Mouse (Mus musculus): ENCODE results near the gene Mif.

The Mif gene

GRCm38 (mm10) chr10:75839092-75839491 is 20.9 kb downstream of the Mif start:
- in situ Hi-C loops (cut with MboI; ENCODE audit: low sequenced_read_pairs) = no loop called here

- in situ Hi-C loops (cut with MboI; ENCODE audit: low sequenced_read_pairs) = no loop called here
Observed at GRCm38 (mm10) chr10:75837248-75837759, 22.7 kb downstream of the Mif start, which contains the start of gene Gstt2. Gene Gstt2, minus strand, starts transcription at chr10:75837424.

- in situ Hi-C loops (cut with MboI; ENCODE audit: low sequenced_read_pairs) = no loop called here
Observed at GRCm38 (mm10) chr10:75835761-75836531, 24.1 kb downstream of the Mif start.

DNA sequence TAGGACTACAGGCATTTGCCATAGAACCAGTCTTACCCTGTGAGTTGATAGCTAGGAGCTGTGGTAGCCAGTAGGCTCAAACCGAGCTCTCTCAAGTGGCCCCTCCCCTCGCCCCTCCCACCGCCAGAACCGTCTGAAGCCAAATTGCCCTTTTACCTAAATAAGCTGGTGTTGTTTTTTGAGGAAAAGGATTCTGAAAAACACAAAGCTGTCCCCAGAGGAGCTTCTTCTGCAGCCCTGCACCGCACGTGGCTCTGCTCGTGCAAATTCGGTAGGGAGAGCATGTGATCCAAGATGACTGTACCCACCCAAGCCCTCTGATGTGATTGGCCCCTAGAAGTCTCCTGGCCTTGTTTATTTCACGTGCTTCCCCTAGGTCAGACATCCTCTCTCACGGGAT is 24.7 kb downstream of the Mif start:
- in situ Hi-C loops (cut with MboI; ENCODE audit: low sequenced_read_pairs) = no loop called here

GRCm38 (mm10) chr10:75834721-75835120 is 25.3 kb downstream of the Mif start:
- in situ Hi-C loops (cut with MboI; ENCODE audit: low sequenced_read_pairs) = no loop called here

DNA sequence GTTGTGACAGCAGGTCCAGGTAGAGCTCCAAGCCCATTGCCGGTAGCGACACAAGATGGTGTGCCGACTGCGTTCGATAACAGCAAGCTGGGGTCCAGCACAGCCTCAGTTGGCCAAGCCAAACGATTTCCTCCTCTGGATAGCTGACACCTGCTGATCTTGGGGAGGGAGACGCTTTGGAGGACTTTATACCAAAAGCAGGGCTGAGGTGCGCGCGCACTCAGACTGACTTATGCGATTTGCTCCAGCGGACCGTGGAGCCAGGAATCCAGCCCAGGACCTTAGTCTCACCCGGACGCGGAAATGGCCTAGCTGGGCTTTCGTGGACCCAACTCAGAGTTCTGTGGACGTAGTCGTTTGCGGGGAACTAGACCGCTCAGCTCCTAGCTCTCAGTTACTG is 25.8 kb downstream of the Mif start:
- in situ Hi-C loops (cut with MboI; ENCODE audit: low sequenced_read_pairs) = no loop called here

GRCm38 (mm10) chr10:75833456-75834080 is 26.5 kb downstream of the Mif start:
- in situ Hi-C loops (cut with MboI; ENCODE audit: low sequenced_read_pairs) = no loop called here

GRCm38 (mm10) chr10:75832272-75832895 is 27.7 kb downstream of the Mif start:
- in situ Hi-C loops (cut with MboI; ENCODE audit: low sequenced_read_pairs) = no loop called here

DNA sequence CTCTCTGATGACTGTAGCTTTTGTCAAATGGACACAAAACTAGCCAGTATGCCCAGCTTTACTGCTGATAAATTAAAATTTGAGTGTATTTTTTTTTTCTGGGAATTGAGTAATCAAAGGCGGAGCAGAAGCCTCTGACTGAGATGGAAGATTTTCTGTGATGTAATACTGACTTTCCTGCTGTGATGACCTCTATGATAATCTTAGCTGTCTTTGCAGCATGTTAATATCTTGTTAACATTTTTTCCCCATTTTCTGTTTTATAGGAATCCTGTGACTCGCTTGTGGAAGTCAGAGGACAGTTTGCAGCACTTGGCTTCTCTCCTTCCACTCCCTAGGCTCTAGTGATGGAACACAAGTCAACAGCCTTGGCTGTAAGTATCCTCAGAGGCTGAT is 29.8 kb downstream of the Mif start:
- in situ Hi-C loops (cut with MboI; ENCODE audit: low sequenced_read_pairs) = no loop called here

GRCm38 (mm10) chr10:75829529-75830274 is 30.3 kb downstream of the Mif start:
- in situ Hi-C loops (cut with MboI; ENCODE audit: low sequenced_read_pairs) = no loop called here

DNA sequence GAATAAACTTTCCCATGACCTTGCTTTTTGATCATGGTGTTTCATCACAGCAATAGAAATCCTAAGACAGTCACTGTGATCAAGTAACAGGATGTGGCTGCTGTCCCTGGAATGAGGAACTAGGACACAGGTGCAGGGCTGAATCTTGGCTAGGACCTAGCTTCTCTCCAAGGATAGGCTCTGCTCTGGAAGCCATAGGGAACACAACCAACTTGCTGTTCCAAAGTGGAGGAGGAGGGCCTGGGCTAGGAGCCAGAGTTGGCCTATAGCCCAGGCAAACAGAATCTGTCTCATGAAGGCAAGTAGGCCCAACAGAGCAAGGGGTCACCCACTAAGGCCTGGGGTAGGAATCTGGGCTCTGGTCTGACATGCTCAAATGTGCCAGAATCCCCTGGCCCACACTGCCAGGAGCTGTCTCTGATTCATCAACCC is 31.5 kb downstream of the Mif start:
- in situ Hi-C loops (cut with MboI; ENCODE audit: low sequenced_read_pairs) = no loop called here

DNA sequence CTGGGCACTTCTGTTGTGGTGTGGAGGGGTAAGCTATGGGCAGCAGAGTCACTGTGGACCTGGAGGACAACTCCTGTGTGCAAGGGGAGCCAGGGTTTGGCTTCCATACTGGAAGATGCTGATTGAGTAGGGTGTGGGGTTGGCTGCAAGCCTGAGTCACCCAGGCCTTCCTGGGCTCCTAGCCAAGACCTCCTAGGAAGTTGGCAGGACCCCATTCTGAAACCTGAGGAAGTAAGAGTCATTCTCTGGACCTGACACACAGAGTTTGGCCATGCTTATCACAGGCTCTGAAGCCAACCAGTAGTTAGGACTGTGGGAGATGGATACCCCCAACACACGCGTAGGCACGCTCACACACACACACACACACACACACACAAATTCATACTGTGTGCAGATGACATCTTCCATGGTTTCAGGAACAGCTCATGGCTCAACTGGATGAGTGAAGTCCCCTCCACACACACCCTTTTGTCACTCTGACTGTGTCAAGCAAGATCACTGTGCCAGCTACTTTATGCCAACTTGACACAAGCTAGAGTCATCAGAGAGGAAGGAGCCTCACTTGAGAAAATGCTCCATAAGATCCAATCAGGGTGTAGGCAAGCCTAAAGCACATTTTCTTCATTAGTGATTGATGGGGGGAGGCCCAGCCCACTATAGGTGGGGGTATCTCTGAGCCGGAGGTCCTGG is 32.2 kb downstream of the Mif start:
- in situ Hi-C loops (cut with MboI; ENCODE audit: low sequenced_read_pairs) = no loop called here

DNA sequence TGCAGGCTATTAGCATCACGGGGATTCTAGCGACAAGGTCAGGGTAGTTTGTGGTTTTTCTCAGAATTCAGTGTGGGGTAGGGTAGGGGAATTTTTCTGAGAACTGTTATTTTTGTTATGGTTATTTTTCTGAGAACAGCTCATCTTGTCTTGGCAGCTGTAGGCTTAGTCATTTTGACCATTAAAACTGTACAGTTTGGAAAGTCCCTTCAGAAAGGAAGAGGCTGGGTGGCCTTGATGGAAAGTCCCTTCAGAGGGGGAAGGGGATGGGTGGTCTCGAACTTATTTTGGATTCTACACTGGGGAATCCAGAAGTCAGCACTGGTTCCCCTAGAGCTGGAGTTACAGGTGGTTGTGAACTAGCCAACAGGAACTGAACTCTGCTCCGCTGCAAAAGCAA is 35.5 kb downstream of the Mif start:
- in situ Hi-C loops (cut with MboI; ENCODE audit: low sequenced_read_pairs) = loop anchor here (5.0 kb wide), 1 partner anchor 42 kb away; the partner anchor contains the start of genes Gm20441 and Gstt3

DNA sequence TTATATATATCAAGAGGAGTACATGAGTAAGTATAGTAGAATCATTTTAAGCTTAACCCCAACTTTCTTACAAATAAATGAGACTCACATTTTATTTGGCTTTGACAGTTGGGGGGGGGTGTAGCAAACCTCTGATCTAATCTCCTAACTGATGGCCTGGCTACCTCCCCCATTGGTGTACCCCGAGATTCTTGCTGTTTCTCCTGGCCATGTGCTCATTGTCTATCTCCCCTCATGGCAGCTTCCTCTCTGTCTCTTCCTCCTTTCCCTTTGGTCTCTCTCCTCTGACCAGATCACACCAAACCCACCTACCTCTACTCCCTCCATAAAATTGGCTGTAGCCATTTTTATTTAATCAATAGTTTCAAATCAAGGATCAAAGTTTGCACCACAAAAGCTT is 36.3 kb downstream of the Mif start:
- in situ Hi-C loops (cut with MboI; ENCODE audit: low sequenced_read_pairs) = loop anchor here (5.0 kb wide), 1 partner anchor 41 kb away; the partner anchor contains the start of genes Gm20441 and Gstt3

DNA sequence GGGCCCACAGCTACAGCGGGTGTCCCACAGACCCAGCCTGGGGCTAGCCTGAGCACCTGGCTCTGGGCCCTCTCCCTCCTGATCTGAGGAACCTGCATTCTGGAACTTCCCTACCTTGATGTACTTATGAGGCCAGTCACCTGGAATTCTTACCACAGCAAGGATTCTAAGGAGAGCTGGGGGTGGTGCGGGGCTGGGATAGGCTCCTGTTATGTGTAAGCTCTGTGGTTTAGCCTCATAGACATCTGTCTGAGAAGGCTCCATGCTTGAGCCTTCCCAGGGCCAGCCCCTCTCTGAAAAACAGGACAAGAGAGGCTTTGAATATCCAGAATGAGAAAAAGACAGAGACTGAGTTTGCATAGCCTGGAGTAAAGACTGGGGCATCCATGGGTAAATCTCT is 37.6 kb downstream of the Mif start, which contains the start of gene Gstt4:
Gene Gstt4 (minus strand): TSS at position 101 of the 400 bp plus-strand sequence.
- in situ Hi-C loops (cut with MboI; ENCODE audit: low sequenced_read_pairs) = loop anchor here (5.0 kb wide), 1 partner anchor 40 kb away; the partner anchor contains the start of genes Gm20441 and Gstt3

DNA sequence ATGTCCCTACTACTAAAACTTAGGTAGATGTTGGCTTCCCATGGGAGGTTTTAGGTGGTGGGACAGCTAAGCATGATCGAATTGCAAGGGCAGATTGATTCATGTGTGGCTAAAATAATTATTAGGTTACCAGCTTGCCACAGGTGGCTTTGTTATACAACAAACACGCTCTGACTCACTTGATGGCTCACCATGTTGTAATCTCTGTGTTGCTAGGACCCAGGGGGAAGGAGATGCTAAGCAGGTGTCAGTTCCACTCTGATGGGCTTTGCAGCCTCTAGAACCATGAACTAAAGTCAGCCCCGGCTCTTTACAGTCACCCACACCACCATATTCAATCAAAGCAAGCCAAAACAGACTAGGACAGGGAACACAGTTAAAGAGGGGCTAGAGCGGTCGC is 40.2 kb downstream of the Mif start:
- in situ Hi-C loops (cut with MboI; ENCODE audit: low sequenced_read_pairs) = loop anchor here (5.0 kb wide), 1 partner anchor 38 kb away; the partner anchor contains the start of genes Gm20441 and Gstt3

GRCm38 (mm10) chr10:75818641-75819040 is 41.4 kb downstream of the Mif start:
- in situ Hi-C loops (cut with MboI; ENCODE audit: low sequenced_read_pairs) = no loop called here
